Mouse (Mus musculus) liver, adult 2 months (tissue): ENCODE results near the gene Ccdc116.

Experiments used
- CTCF ChIP-seq: fragments of 200-500 bp; IDR thresholded peaks from 2 replicates; pipeline ENCODE4 v1.5.1; 2011; ENCODE audit warnings: low read depth, low read length, control low read depth
- POLR2A ChIP-seq: fragments of 200-500 bp; IDR thresholded peaks from 2 replicates; pipeline ENCODE4 v1.6.1; 2011; ENCODE audit warnings: low read length, control low read depth; ENCODE audit not compliant: insufficient read depth; ENCODE audit errors: extremely low read depth

GRCm38 (mm10) chr16:17137355-17137754, 9.7 kb downstream of the Ccdc116 start:
- TF ChIP-seq POLR2A, result no peak
- TF ChIP-seq CTCF, result no peak
